9 mouse cellular contexts compared by ENCODE assay signal in the genomic region with DNA sequence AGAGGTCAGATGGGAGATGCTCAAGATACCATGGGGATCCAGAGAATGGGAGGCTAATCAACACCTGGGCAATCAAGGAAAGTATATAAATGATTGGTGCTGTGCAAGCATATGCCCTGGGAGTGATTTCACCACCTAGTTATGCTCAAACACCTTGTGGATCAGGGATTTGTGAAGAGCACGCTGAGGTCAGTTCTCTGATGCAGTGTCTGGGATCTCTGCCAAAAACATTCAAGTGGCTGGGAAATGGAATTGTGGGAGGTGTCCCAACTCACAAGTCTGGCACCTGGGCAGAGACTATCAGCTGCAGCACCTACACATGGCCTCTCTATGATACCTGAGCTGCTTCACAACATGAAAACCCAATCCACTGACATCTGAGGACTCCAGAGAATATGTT.
DNase-seq lines count a peak whose midpoint lies in the region; ATAC-seq lines count a peak whose summit lies in the region.
"Had no signal": no experiment of that assay in that cellular context is flagged by ENCODE, and none has a peak within 500 bp of the region (broad histone marks: within the 10 kb centered on the region; RNA-seq: fewer than 3 reads in every experiment).

No protein-coding gene starts in this region.

- 0 out of 2 replicates have a peak, but pooled peaks have one; percentile 17 for ATAC-seq in forebrain, embryonic 13.5 days
- no peak for ATAC-seq in forebrain, embryonic 11.5 days (replicated peaks; ENCODE audit: low FRiP score)
- peak; percentile 79; the same call in 1 of the 2 replicates for ATAC-seq in heart, embryonic 14.5 days (ENCODE audit: insufficient number of reproducible peaks, insufficient read depth, low FRiP score, low read depth)

- WGBS in forebrain, embryonic 13.5 days: 58% methylated on average over 1 of the region's 1 CpGs
- 100% methylated on average over 1 of the region's 1 CpGs for WGBS in forebrain, embryonic 11.5 days
- WGBS in heart, embryonic 14.5 days: 10% methylated on average over 1 of the region's 1 CpGs

- no peak overlapping the region for H3K4me3 ChIP-seq in forebrain, embryonic 13.5 days
- H3K4me3 ChIP-seq in forebrain, embryonic 11.5 days (ENCODE audit: low read depth, low read length): no peak overlapping the region
- H3K4me3 ChIP-seq in heart, embryonic 14.5 days (ENCODE audit: control insufficient read depth in 1 of 2, insufficient read depth in 1 of 2, low read depth in 1 of 2, low read length in 2 of 2): no peak overlapping the region

- no peaks in the 10 kb centered on the region for H3K27me3 ChIP-seq in forebrain, embryonic 13.5 days
- H3K27me3 ChIP-seq in forebrain, embryonic 11.5 days (ENCODE audit: control insufficient read depth, insufficient read depth, low read length): no peaks in the 10 kb centered on the region
- no peaks in the 10 kb centered on the region for H3K27me3 ChIP-seq in heart, embryonic 14.5 days (ENCODE audit: control insufficient read depth, insufficient read depth, low read length)

- DNase-seq in forebrain, embryonic 11.5 days (ENCODE audit: low spot score): no peak
- DNase-seq in brain, adult 2 months (ENCODE audit: low read depth, low spot score): peak; percentile 47
- DNase-seq in lung, adult 18-20 months: peak; percentile 50 to 72
- DNase-seq in embryo, embryonic 10 days (ENCODE audit: low spot score): no peak
- DNase-seq in frontal cortex, postnatal 10 days (ENCODE audit: low spot score in 2 of 2): no peak
- no peak for DNase-seq in layer of hippocampus, adult 18-20 months (ENCODE audit: low spot score in 2 of 2)
- DNase-seq: cerebellum, adult 9-10 months had no signal

- H3K9ac ChIP-seq in forebrain, embryonic 13.5 days: no peak overlapping the region
- H3K9ac ChIP-seq in forebrain, embryonic 11.5 days (ENCODE audit: low read length): no peak overlapping the region
- no peak overlapping the region for H3K9ac ChIP-seq in heart, embryonic 14.5 days (ENCODE audit: low read length)

- no peaks in the 10 kb centered on the region for H3K36me3 ChIP-seq in forebrain, embryonic 13.5 days (ENCODE audit: poor library complexity, severe bottlenecking)
- no peaks in the 10 kb centered on the region for H3K36me3 ChIP-seq in forebrain, embryonic 11.5 days (ENCODE audit: control insufficient read depth, insufficient read depth, low read length)
- no peaks in the 10 kb centered on the region for H3K36me3 ChIP-seq in heart, embryonic 14.5 days (ENCODE audit: control insufficient read depth, insufficient read depth, low read length)

- H3K4me2 ChIP-seq in forebrain, embryonic 13.5 days: no peak overlapping the region
- H3K4me2 ChIP-seq in forebrain, embryonic 11.5 days (ENCODE audit: low read depth, low read length, severe bottlenecking): no peak overlapping the region
- no peak overlapping the region for H3K4me2 ChIP-seq in heart, embryonic 14.5 days (ENCODE audit: low read length)

- no peak overlapping the region for H3K27ac ChIP-seq in forebrain, embryonic 13.5 days
- H3K27ac ChIP-seq in forebrain, embryonic 11.5 days (ENCODE audit: low read depth, low read length): no peak overlapping the region
- H3K27ac ChIP-seq in heart, embryonic 14.5 days (replicated peaks in 1 of 2; ENCODE audit: control insufficient read depth in 1 of 2, insufficient read depth in 1 of 2, low read depth in 2 of 2, low read length in 2 of 2): peak overlapping the region; percentile 10 to 72; a peak in 3 of 4 replicates

- no peaks in the 10 kb centered on the region for H3K4me1 ChIP-seq in forebrain, embryonic 13.5 days
- no peaks in the 10 kb centered on the region for H3K4me1 ChIP-seq in forebrain, embryonic 11.5 days (replicated peaks; ENCODE audit: control insufficient read depth, insufficient read depth, low read length)
- H3K4me1 ChIP-seq in heart, embryonic 14.5 days (ENCODE audit: control insufficient read depth in 2 of 2, insufficient read depth in 2 of 2, low read length in 2 of 2): peaks cover 3 to 11% of the 10 kb centered on the region in 2 experiments; a peak in 3 of 4 replicates

- no peaks in the 10 kb centered on the region for H3K9me3 ChIP-seq in forebrain, embryonic 13.5 days (replicated peaks)
- no peaks in the 10 kb centered on the region for H3K9me3 ChIP-seq in forebrain, embryonic 11.5 days (ENCODE audit: control insufficient read depth, low read length)
- no peaks in the 10 kb centered on the region for H3K9me3 ChIP-seq in heart, embryonic 14.5 days (ENCODE audit: control insufficient read depth, low read length)

Comparison
In these comparisons a context has a peak if more than half of its experiments do, and no peak if none do; other contexts are left out.
1. H3K27ac ChIP-seq: peak in heart, embryonic 14.5 days (2 of 2); none in forebrain, embryonic 13.5 days (single experiment) and forebrain, embryonic 11.5 days (single experiment).
2. DNase-seq: peak in brain, adult 2 months (single experiment) and lung, adult 18-20 months (2 of 2); none in forebrain, embryonic 11.5 days (single experiment), embryo, embryonic 10 days (single experiment), frontal cortex, postnatal 10 days (0 of 2) and layer of hippocampus, adult 18-20 months (0 of 2).